Mouse (Mus musculus): ENCODE data around the gene Rassf5. TPM values are rescaled to one million over a fixed set of nuclear protein-coding genes. Genes with fewer than 3 reads are reported as not detected.
A peak's percentile ranks its signal among the peaks of the same experiment; 100 is the strongest.

Rassf5 gene
- 95.3 and 98.8 TPM in 2 replicates for polyA plus RNA-seq (2012; rRNA removed)

DNA sequence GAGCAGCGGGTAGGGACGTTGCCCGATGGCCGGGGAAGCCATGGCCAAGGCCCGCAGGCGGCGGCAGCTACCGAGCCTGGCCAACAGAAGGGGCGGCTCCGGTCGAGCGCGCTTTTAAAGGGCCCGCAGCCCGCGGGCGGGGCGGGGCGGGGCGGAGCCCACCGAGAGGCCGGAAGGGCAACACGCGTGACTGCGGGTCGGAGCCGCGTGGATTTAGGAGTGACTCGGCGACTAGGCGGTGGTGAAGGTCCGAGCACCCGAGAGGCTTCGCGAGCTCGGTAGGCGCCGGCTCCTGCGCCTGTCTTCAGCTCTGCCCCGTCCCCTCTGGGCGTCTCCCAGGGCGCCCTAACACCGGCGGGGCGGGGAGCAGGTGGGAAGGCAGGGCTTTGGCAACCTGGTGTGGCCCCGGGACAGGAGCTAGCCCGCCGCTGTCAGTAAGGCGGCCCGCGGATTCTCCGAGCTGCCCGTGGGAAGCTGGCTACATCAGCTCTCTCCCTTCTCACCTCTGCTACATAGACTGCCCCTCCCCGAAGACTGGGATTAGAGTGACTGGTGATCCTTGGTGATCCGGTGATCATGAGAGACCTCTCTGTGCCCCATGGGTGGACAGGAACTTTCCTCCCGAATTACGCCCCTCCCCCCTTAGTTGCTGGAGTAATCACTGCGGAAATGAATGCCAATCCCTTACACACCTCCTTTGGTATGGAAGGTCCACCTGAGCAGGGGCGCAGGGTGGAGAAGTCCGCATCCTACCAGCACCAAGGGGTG is at the start of gene Rassf5:
Gene Rassf5 (minus strand): TSS at position 170 of the 768 bp plus-strand sequence.
- peak; percentile 37 for DNase-seq
- 2% methylated on average over 60 of the region's 60 CpGs for WGBS
- peaks cover 13% of the 10 kb centered on the region; the same call in 1 of the 2 replicates for H3K27me3 ChIP-seq (ENCODE audit: control insufficient read depth, insufficient read depth, low read length)

GRCm38 (mm10) chr1:131293922-131294250 is 48.8 kb upstream of the Rassf5 start:
- Histone ChIP-seq H3K4me3 (ENCODE audit: control insufficient read depth, insufficient read depth, low read length) (no peak overlapping the region), H3K27me3 (ENCODE audit: control insufficient read depth, insufficient read depth, low read length) (no peaks in the 10 kb centered on the region), H3K36me3 (ENCODE audit: control insufficient read depth, insufficient read depth, low read length) (0 out of 2 replicates have a peak, but pooled peaks cover 4% of the 10 kb centered on the region), H3K27ac (ENCODE audit: control insufficient read depth, insufficient read depth, low read length) (no peak overlapping the region), H3K4me1 (replicated peaks; ENCODE audit: control insufficient read depth, insufficient read depth, low read length) (no peaks in the 10 kb centered on the region)
- DNase-seq, result no peak
- 97% methylated on average over 2 of the region's 2 CpGs for WGBS
- no peak for TF ChIP-seq POLR2A (IDR thresholded peaks at IDR 0.05; ENCODE audit: control insufficient read depth, extremely low read depth, insufficient read depth, low read length, poor library complexity)
- TF ChIP-seq CTCF (IDR thresholded peaks at IDR 0.05; ENCODE audit: borderline replicate concordance, control insufficient read depth, extremely low read depth, insufficient read depth, low read length, poor library complexity), result no peak

More for the DNA sequence above, at the start of gene Rassf5:
- peaks cover 15% of the 10 kb centered on the region for H3K4me1 ChIP-seq (replicated peaks; ENCODE audit: control insufficient read depth, insufficient read depth, low read length)
- peak within 1 kb of the TSS; percentile 57 for H3K4me3 ChIP-seq (ENCODE audit: control insufficient read depth, insufficient read depth, low read length)
- no peak within 1 kb of the TSS for H3K27ac ChIP-seq (ENCODE audit: control insufficient read depth, insufficient read depth, low read length)
- no peaks in the 10 kb centered on the region for H3K36me3 ChIP-seq (ENCODE audit: control insufficient read depth, insufficient read depth, low read length)
- 0 out of 2 replicates have a peak, but pooled peaks have one; percentile 4 for TF ChIP-seq CTCF (IDR thresholded peaks at IDR 0.05; ENCODE audit: borderline replicate concordance, control insufficient read depth, extremely low read depth, insufficient read depth, low read length, poor library complexity)
- no peak for TF ChIP-seq POLR2A (IDR thresholded peaks at IDR 0.05; ENCODE audit: control insufficient read depth, extremely low read depth, insufficient read depth, low read length, poor library complexity)

GRCm38 (mm10) chr1:131293221-131293921 is 48.3 kb upstream of the Rassf5 start:
- Histone ChIP-seq H3K4me1 (replicated peaks; ENCODE audit: control insufficient read depth, insufficient read depth, low read length) (peaks cover 2% of the 10 kb centered on the region), H3K4me3 (ENCODE audit: control insufficient read depth, insufficient read depth, low read length) (no peak overlapping the region), H3K27ac (ENCODE audit: control insufficient read depth, insufficient read depth, low read length) (no peak overlapping the region), H3K36me3 (ENCODE audit: control insufficient read depth, insufficient read depth, low read length) (0 out of 2 replicates have a peak, but pooled peaks cover 4% of the 10 kb centered on the region), H3K27me3 (ENCODE audit: control insufficient read depth, insufficient read depth, low read length) (no peaks in the 10 kb centered on the region)
- TF ChIP-seq POLR2A (IDR thresholded peaks at IDR 0.05; ENCODE audit: control insufficient read depth, extremely low read depth, insufficient read depth, low read length, poor library complexity), result no peak
- no peak for TF ChIP-seq CTCF (IDR thresholded peaks at IDR 0.05; ENCODE audit: borderline replicate concordance, control insufficient read depth, extremely low read depth, insufficient read depth, low read length, poor library complexity)
- 97% methylated on average over 4 of the region's 4 CpGs for WGBS
- no peak for DNase-seq

GRCm38 (mm10) chr1:131290648-131291047 is 45.6 kb upstream of the Rassf5 start:
- Histone ChIP-seq H3K36me3 (ENCODE audit: control insufficient read depth, insufficient read depth, low read length) (0 out of 2 replicates have a peak, but pooled peaks cover 4% of the 10 kb centered on the region), H3K27me3 (ENCODE audit: control insufficient read depth, insufficient read depth, low read length) (no peaks in the 10 kb centered on the region), H3K27ac (ENCODE audit: control insufficient read depth, insufficient read depth, low read length) (no peak overlapping the region), H3K4me3 (ENCODE audit: control insufficient read depth, insufficient read depth, low read length) (no peak overlapping the region), H3K4me1 (replicated peaks; ENCODE audit: control insufficient read depth, insufficient read depth, low read length) (peaks cover 2% of the 10 kb centered on the region)
- TF ChIP-seq POLR2A (IDR thresholded peaks at IDR 0.05; ENCODE audit: control insufficient read depth, extremely low read depth, insufficient read depth, low read length, poor library complexity) (no peak), CTCF (IDR thresholded peaks at IDR 0.05; ENCODE audit: borderline replicate concordance, control insufficient read depth, extremely low read depth, insufficient read depth, low read length, poor library complexity) (no peak)
- WGBS, result 53% methylated on average over 2 of the region's 2 CpGs
- peak; percentile 75 for DNase-seq

DNA sequence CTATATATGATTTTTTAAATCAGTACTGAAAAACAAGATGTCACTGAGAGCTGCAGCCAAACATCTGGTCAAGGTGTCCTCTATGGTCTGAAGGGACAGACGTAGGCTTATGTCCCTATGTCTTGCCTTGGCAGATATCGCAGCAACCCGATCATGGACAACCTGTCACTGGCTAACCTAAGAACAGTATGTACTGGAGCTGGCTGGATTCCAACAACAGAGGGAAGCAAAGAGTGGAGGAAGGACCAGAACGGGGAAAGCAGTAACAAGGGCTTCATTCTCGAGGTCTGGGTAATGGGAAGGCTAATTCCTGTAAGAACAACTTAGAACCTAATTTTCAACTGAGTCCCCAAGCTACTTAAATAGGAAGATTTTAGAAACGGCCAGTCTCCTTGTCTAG is 43.9 kb upstream of the Rassf5 start:
- Histone ChIP-seq H3K4me3 (ENCODE audit: control insufficient read depth, insufficient read depth, low read length) (no peak overlapping the region), H3K36me3 (ENCODE audit: control insufficient read depth, insufficient read depth, low read length) (no peaks in the 10 kb centered on the region), H3K27me3 (ENCODE audit: control insufficient read depth, insufficient read depth, low read length) (no peaks in the 10 kb centered on the region), H3K4me1 (replicated peaks; ENCODE audit: control insufficient read depth, insufficient read depth, low read length) (peaks cover 2% of the 10 kb centered on the region), H3K27ac (ENCODE audit: control insufficient read depth, insufficient read depth, low read length) (no peak overlapping the region)
- WGBS, result 92% methylated on average over 6 of the region's 6 CpGs
- TF ChIP-seq POLR2A (IDR thresholded peaks at IDR 0.05; ENCODE audit: control insufficient read depth, extremely low read depth, insufficient read depth, low read length, poor library complexity) (no peak), CTCF (IDR thresholded peaks at IDR 0.05; ENCODE audit: borderline replicate concordance, control insufficient read depth, extremely low read depth, insufficient read depth, low read length, poor library complexity) (no peak)
- no peak for DNase-seq

DNA sequence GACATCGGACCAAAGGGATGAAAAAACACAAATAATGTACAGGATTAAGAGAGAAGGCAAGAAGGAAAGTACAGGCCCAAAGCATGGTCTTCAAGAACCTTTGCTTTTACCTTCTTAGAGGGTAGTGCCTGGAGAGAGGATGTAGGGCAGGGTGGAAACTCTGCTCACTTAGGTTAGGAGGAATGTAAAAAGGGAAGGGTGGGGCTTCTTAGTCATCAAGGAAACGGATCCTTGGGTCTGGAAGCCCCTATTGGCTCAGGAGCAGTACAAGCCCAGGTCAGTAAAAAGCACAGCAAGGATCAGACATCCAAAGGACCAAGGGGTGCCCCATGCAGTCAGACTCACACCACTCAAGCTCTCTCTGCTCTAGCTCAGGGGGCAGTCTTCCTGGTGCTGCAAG is 42.2 kb upstream of the Rassf5 start:
- Histone ChIP-seq H3K27me3 (ENCODE audit: control insufficient read depth, insufficient read depth, low read length) (no peaks in the 10 kb centered on the region), H3K27ac (ENCODE audit: control insufficient read depth, insufficient read depth, low read length) (no peak overlapping the region), H3K4me3 (ENCODE audit: control insufficient read depth, insufficient read depth, low read length) (no peak overlapping the region), H3K36me3 (ENCODE audit: control insufficient read depth, insufficient read depth, low read length) (no peaks in the 10 kb centered on the region), H3K4me1 (replicated peaks; ENCODE audit: control insufficient read depth, insufficient read depth, low read length) (peaks cover 2% of the 10 kb centered on the region)
- TF ChIP-seq CTCF (IDR thresholded peaks at IDR 0.05; ENCODE audit: borderline replicate concordance, control insufficient read depth, extremely low read depth, insufficient read depth, low read length, poor library complexity), result no peak
- no peak for TF ChIP-seq POLR2A (IDR thresholded peaks at IDR 0.05; ENCODE audit: control insufficient read depth, extremely low read depth, insufficient read depth, low read length, poor library complexity)
- no peak for DNase-seq
- 94% methylated on average over 2 of the region's 2 CpGs for WGBS
